Mouse (Mus musculus): ENCODE data around the gene Tfcp2. TPM values are rescaled to one million over a fixed set of nuclear protein-coding genes. Genes with fewer than 3 reads are reported as not detected.
A peak's percentile ranks its signal among the peaks of the same experiment; 100 is the strongest.
"Not testable (repeated sequence)": the region's sequence is repeated elsewhere in the genome, so short reads cannot be mapped to it uniquely, and the experiment has no call there.

Tfcp2 gene
- polyA plus RNA-seq, 1 experiment from 2014 or later = 22.5 TPM

- no peak for ATAC-seq (ENCODE audit: insufficient read depth, low FRiP score, low read depth)
- Histone ChIP-seq H3K4me2 (no peak overlapping the region), H3K9me3 (no peaks in the 10 kb centered on the region), H3K9ac (no peak overlapping the region), H3K4me3 (replicated peaks) (no peak overlapping the region), H3K4me1 (no peaks in the 10 kb centered on the region), H3K27ac (no peak overlapping the region), H3K27me3 (replicated peaks) (no peaks in the 10 kb centered on the region), H3K36me3 (peaks cover 25% of the 10 kb centered on the region)
- 83% methylated on average over 4 of the region's 4 CpGs for WGBS
Measured at GRCm38 (mm10) chr15:100513387-100513786, 38.4 kb downstream of the Tfcp2 start.

DNA sequence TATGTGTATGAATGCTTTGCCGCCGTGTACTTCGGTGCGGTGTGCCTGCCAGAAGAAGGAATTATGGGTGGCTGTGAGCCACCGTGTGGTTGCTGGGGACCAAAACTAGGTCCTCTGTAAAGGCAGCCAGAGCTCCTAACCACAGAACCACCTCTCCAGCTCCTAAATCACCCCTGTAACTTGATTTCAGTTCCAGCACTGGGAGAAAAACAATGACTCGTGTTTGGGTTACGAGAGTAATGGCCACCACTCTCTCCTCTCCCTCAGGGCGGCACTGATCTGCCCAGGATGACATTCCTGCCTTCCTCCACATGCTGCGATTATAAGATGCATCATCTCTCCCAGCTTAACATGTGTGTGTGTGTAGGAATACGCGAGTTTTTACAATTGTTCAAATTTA lies 41.7 kb downstream of the Tfcp2 start:
- WGBS = 91% methylated on average over 11 of the region's 11 CpGs
- no peak for ATAC-seq (ENCODE audit: insufficient read depth, low FRiP score, low read depth)

DNA sequence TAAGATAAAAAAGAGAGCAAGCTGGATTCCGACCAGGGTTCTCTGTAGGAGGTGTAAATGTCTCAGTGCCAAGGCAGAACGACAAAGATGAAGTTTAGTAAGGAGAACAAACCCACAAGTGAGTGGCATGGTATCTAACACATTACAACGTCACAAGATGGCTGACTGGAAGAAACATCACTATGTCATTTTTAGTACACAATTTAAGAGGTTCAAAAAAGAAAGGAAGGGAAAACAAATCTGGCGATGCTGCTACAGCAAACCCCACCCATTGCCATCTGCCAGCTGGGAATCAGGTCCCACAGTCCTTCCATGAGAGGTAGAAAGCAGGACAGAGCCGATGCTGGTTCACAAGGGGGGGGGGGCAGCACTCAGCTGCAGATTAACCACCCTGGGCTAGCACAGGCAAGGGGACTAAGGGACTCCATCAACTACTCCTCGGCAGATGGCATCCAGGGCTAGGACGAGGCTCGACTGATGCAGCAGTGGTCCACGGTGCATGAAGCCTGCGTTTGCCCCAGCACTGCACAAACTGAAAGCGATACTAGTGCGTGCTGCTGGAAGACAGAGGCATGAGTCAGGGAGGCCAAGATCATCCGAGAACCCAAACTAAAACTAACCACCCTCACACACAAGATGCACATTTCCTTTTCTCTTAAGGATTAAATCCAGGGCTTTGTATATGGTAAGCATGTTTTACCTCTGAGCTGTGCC lies 43.2 kb downstream of the Tfcp2 start:
- Histone ChIP-seq H3K4me3 (replicated peaks) (no peak overlapping the region), H3K9ac (no peak overlapping the region), H3K27ac (no peak overlapping the region), H3K4me1 (no peaks in the 10 kb centered on the region), H3K4me2 (no peak overlapping the region), H3K9me3 (no peaks in the 10 kb centered on the region), H3K27me3 (replicated peaks) (no peaks in the 10 kb centered on the region), H3K36me3 (peaks cover 28% of the 10 kb centered on the region)
- ATAC-seq (ENCODE audit: insufficient read depth, low FRiP score, low read depth) = no peak
- WGBS = 91% methylated on average over 13 of the region's 13 CpGs

More for the DNA sequence above, 41.7 kb downstream of the Tfcp2 start:
- Histone ChIP-seq H3K4me3 (replicated peaks) (no peak overlapping the region), H3K36me3 (peaks cover 24% of the 10 kb centered on the region), H3K4me2 (no peak overlapping the region), H3K9me3 (no peaks in the 10 kb centered on the region), H3K4me1 (no peaks in the 10 kb centered on the region), H3K27me3 (replicated peaks) (no peaks in the 10 kb centered on the region), H3K9ac (no peak overlapping the region), H3K27ac (no peak overlapping the region)

- H3K27ac ChIP-seq; H3K4me3 ChIP-seq (replicated peaks); H3K27me3 ChIP-seq (replicated peaks); H3K4me1 ChIP-seq; H3K9me3 ChIP-seq; H3K4me2 ChIP-seq; ATAC-seq (ENCODE audit: insufficient read depth, low FRiP score, low read depth); H3K36me3 ChIP-seq; H3K9ac ChIP-seq: not testable (repeated sequence)
- 82% methylated on average over 8 of the region's 8 CpGs for WGBS
Measured at GRCm38 (mm10) chr15:100499506-100499905, 52.3 kb downstream of the Tfcp2 start.

DNA sequence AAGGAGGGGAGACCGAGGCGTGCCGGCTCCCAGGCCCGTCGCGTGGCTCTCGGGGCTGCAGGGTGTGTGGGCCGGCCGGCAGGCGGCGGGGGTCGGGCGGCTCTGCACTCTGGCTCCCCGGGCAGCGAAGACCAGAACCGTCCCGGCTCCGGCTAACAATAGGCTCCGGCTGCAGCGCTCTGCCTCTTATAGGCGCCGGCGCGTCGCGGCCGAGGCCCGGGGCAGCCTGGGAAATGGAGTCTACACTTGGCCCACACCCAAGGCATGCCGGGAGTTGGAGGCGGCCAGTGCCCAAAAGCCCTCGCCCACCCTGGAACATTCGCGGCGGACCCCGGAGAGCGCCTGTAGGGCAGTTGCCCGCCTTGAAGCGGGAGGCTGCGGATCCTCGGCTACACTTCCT lies 56.7 kb downstream of the Tfcp2 start, which contains the start of gene Csrnp2:
Csrnp2 (minus strand) TSS at position 387 of the 400 bp plus-strand sequence.
- WGBS = 0% methylated on average over 40 of the region's 40 CpGs
- Histone ChIP-seq H3K4me2 (peak within 1 kb of the TSS; percentile 93), H3K27me3 (replicated peaks) (no peaks in the 10 kb centered on the region), H3K4me3 (replicated peaks) (peak within 1 kb of the TSS; percentile 91), H3K36me3 (no peaks in the 10 kb centered on the region), H3K27ac (peak within 1 kb of the TSS; percentile 91), H3K4me1 (peaks cover 29% of the 10 kb centered on the region), H3K9me3 (no peaks in the 10 kb centered on the region), H3K9ac (peak within 1 kb of the TSS; percentile 94)
- ATAC-seq (ENCODE audit: insufficient read depth, low FRiP score, low read depth) = peak; percentile 98

- Histone ChIP-seq H3K27ac (peak overlapping the region; percentile 91), H3K4me1 (peaks cover 31% of the 10 kb centered on the region), H3K27me3 (replicated peaks) (no peaks in the 10 kb centered on the region), H3K9ac (peak overlapping the region; percentile 94), H3K4me3 (replicated peaks) (peak overlapping the region; percentile 91), H3K9me3 (no peaks in the 10 kb centered on the region), H3K4me2 (peak overlapping the region; percentile 93), H3K36me3 (no peaks in the 10 kb centered on the region)
- WGBS = under 1% methylated on average over 29 of the region's 29 CpGs
- peak; percentile 59 for ATAC-seq (ENCODE audit: insufficient read depth, low FRiP score, low read depth)
Measured at GRCm38 (mm10) chr15:100494647-100495046, 57.2 kb downstream of the Tfcp2 start.

- peaks cover 34% of the 10 kb centered on the region for H3K4me1 ChIP-seq
- no peak overlapping the region for H3K4me3 ChIP-seq (replicated peaks)
- no peaks in the 10 kb centered on the region for H3K36me3 ChIP-seq
- no peak overlapping the region for H3K27ac ChIP-seq
- WGBS = 52% methylated on average over 9 of the region's 9 CpGs
- no peak overlapping the region for H3K4me2 ChIP-seq
- H3K9me3 ChIP-seq = no peaks in the 10 kb centered on the region
- no peak for ATAC-seq (ENCODE audit: insufficient read depth, low FRiP score, low read depth)
- no peak overlapping the region for H3K9ac ChIP-seq
- H3K27me3 ChIP-seq (replicated peaks) = no peaks in the 10 kb centered on the region
Measured at GRCm38 (mm10) chr15:100491966-100492365, 59.8 kb downstream of the Tfcp2 start.

GRCm38 (mm10) chr15:100489263-100489662 lies 62.5 kb downstream of the Tfcp2 start:
- H3K4me1 ChIP-seq = peaks cover 32% of the 10 kb centered on the region

DNA sequence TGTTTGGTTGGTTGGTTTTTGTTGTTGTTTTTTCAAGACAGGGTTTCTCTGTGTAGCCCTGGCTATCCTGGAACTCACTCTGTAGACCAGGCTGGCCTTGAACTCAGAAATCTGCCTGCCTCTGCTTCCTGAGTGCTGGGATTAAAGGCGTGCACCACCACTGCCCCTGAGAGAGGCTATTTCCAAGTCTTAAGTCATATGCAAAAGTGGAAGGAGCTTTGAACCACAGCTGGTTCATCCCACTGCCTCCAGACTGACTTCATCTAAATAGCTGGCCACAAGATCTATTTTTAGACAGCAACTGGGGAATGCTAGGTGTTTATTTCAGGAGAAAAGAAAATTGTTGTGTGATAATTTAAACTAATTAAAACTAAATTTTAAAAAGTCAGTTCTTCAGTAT lies 63.5 kb downstream of the Tfcp2 start:
- not testable (repeated sequence) for H3K9me3 ChIP-seq; H3K9ac ChIP-seq; ATAC-seq (ENCODE audit: insufficient read depth, low FRiP score, low read depth); H3K27ac ChIP-seq; H3K27me3 ChIP-seq (replicated peaks); H3K4me2 ChIP-seq; H3K4me3 ChIP-seq (replicated peaks)
- WGBS = 82% methylated on average over 1 of the region's 1 CpGs
- peaks cover 15% of the 10 kb centered on the region for H3K36me3 ChIP-seq
- H3K4me1 ChIP-seq = peaks cover 22% of the 10 kb centered on the region

More at GRCm38 (mm10) chr15:100489263-100489662, 62.5 kb downstream of the Tfcp2 start:
- ATAC-seq (ENCODE audit: insufficient read depth, low FRiP score, low read depth) = no peak
- H3K36me3 ChIP-seq = peaks cover 10% of the 10 kb centered on the region; the same call in 1 of the 2 replicates
- no peaks in the 10 kb centered on the region for H3K27me3 ChIP-seq (replicated peaks)
- H3K4me2 ChIP-seq = no peak overlapping the region
- H3K9ac ChIP-seq = no peak overlapping the region
- H3K4me3 ChIP-seq (replicated peaks) = no peak overlapping the region
- no peaks in the 10 kb centered on the region for H3K9me3 ChIP-seq
- WGBS = 87% methylated on average over 15 of the region's 15 CpGs
- H3K27ac ChIP-seq = no peak overlapping the region

GRCm38 (mm10) chr15:100487050-100487449 lies 64.8 kb downstream of the Tfcp2 start:
- peaks cover 18% of the 10 kb centered on the region for H3K36me3 ChIP-seq
- no peak overlapping the region for H3K4me3 ChIP-seq (replicated peaks)
- WGBS = 67% methylated on average over 2 of the region's 2 CpGs
- H3K9ac ChIP-seq = no peak overlapping the region
- peaks cover 15% of the 10 kb centered on the region for H3K4me1 ChIP-seq
- no peaks in the 10 kb centered on the region for H3K9me3 ChIP-seq
- no peak overlapping the region for H3K4me2 ChIP-seq
- H3K27ac ChIP-seq = no peak overlapping the region
- ATAC-seq (ENCODE audit: insufficient read depth, low FRiP score, low read depth) = no peak
- H3K27me3 ChIP-seq (replicated peaks) = no peaks in the 10 kb centered on the region

GRCm38 (mm10) chr15:100486450-100486849 lies 65.4 kb downstream of the Tfcp2 start:
- no peak overlapping the region for H3K27ac ChIP-seq
- no peak overlapping the region for H3K4me3 ChIP-seq (replicated peaks)
- peaks cover 23% of the 10 kb centered on the region for H3K36me3 ChIP-seq
- WGBS = 37% methylated on average over 7 of the region's 7 CpGs
- no peaks in the 10 kb centered on the region for H3K9me3 ChIP-seq
- no peak overlapping the region for H3K9ac ChIP-seq
- H3K4me1 ChIP-seq = peaks cover 12% of the 10 kb centered on the region; the same call in 1 of the 2 replicates
- H3K4me2 ChIP-seq = no peak overlapping the region
- H3K27me3 ChIP-seq (replicated peaks) = no peaks in the 10 kb centered on the region
- 0 out of 2 replicates have a peak, but pooled peaks have one; percentile 36 for ATAC-seq (ENCODE audit: insufficient read depth, low FRiP score, low read depth)

- WGBS = 74% methylated on average over 3 of the region's 3 CpGs
- Histone ChIP-seq H3K4me3 (replicated peaks) (no peak overlapping the region), H3K9ac (no peak overlapping the region), H3K27ac (no peak overlapping the region), H3K36me3 (peaks cover 26% of the 10 kb centered on the region), H3K4me1 (peaks cover 9% of the 10 kb centered on the region; the same call in 1 of the 2 replicates), H3K27me3 (replicated peaks) (no peaks in the 10 kb centered on the region), H3K4me2 (no peak overlapping the region), H3K9me3 (no peaks in the 10 kb centered on the region)
- ATAC-seq (ENCODE audit: insufficient read depth, low FRiP score, low read depth) = no peak
Measured at GRCm38 (mm10) chr15:100485576-100485975, 66.2 kb downstream of the Tfcp2 start.

Measured in stomach, embryonic 15.5 days (tissue).